In genomic region chr16:78277567-78277966, GRCm38 (mm10) we compare ENCODE assay signal across 22 mouse cellular contexts.
"Had no signal": no experiment of that assay in that cellular context is flagged by ENCODE, and none has a peak within 500 bp of the region (broad histone marks: within the 10 kb centered on the region; RNA-seq: fewer than 3 reads in every experiment).

No protein-coding gene starts in this region.

- ATAC-seq: forebrain, embryonic 13.5 days; forebrain, embryonic 14.5 days; forebrain, embryonic 15.5 days; forebrain, embryonic 16.5 days; forebrain, postnatal 0 days had no signal

- DNase-seq: cerebellum, adult 2 months; cerebellum, adult 8-10 months; cerebellum, adult 9-10 months; cerebellum, adult 9-11 months; cerebellum, postnatal 10 days; cerebellum, postnatal 14 days; cerebellum, postnatal 25 days; cerebellum, postnatal 36 days; embryo, embryonic 11 days; forebrain, postnatal 0 days; gastrocnemius, adult 2 months; gastrocnemius, postnatal 10 days; gastrocnemius, postnatal 14 days; gastrocnemius, postnatal 25 days; gastrocnemius, postnatal 36 days; heart, adult 11 months; heart, adult 18-20 months; heart, adult 2 months had no signal
